Mouse (Mus musculus) heart, postnatal 4 days (tissue): ENCODE measurements around the gene Caskin2. TPM values are rescaled to one million over a fixed set of nuclear protein-coding genes. Genes with fewer than 3 reads are reported as not detected.
"Not testable (repeated sequence)": the region's sequence is repeated elsewhere in the genome, so short reads cannot be mapped to it uniquely, and the experiment has no call there.

Experiments used
- DNase-seq: peaks from one replicate; pipeline ENCODE4 v3.0.0; 2021
- microRNA-seq, 2 experiments: library from miRNA; unstranded; fragments of <30 nt; microRNA quantifications; one replicate each; pipeline ENCODE4 v1.2.0; 2021 to 2022
- total RNA-seq, 2 experiments: library from RNA; stranded (reverse); gene quantifications; 2 replicates each; pipeline ENCODE4 v1.2.3; 2021

Gene Caskin2
- total RNA-seq, 2 experiments from 2014 or later = 51.7 to 58.8 TPM

GRCm38 (mm10) chr11:115762176-115762575 is 51.3 kb downstream of the Caskin2 start:
- not testable (repeated sequence) for DNase-seq

- DNase-seq = no peak
These were observed 60.0 kb downstream of the Caskin2 start for GRCm38 (mm10) chr11:115753485-115753884.

- DNase-seq = no peak
These were observed 60.8 kb downstream of the Caskin2 start for GRCm38 (mm10) chr11:115752653-115753052.

- no peak for DNase-seq
These were observed 61.7 kb downstream of the Caskin2 start for GRCm38 (mm10) chr11:115751725-115752124.

GRCm38 (mm10) chr11:115749834-115750233 is 63.6 kb downstream of the Caskin2 start:
- no peak for DNase-seq

Small RNAs within 50 kb of the gene (microRNA-seq; reads per million reads assigned to microRNA genes)
- 0.35 to 0.82 reads per million in 2 experiments for gene Mir5621

Other genes starting within 250 kb of the Caskin2 start
- gene Nup85, start 249.2 kb downstream of the Caskin2 start, total RNA-seq = 10 to 100 TPM; 46.6 to 50.5 TPM
- gene Mrps7, start 209.7 kb downstream of the Caskin2 start, total RNA-seq = 10 to 100 TPM; 71.2 to 72.8 TPM
- gene Gga3, start 209.6 kb downstream of the Caskin2 start, total RNA-seq = 10 to 100 TPM; 18.3 to 20.8 TPM
- gene Mif4gd, start 200.7 kb downstream of the Caskin2 start, total RNA-seq = 10 to 100 TPM; 34.0 to 40.6 TPM
- 10 to 100 TPM; 27.6 to 30.7 TPM for gene Slc25a19, start 185.3 kb downstream of the Caskin2 start, total RNA-seq
- gene Grb2, start 105.0 kb downstream of the Caskin2 start, total RNA-seq = 100 to 1,000 TPM; 119 to 134 TPM
- 100 to 1,000 TPM; 103 to 108 TPM for gene Tmem94, start 48.2 kb downstream of the Caskin2 start, total RNA-seq
- gene Tsen54, start 1.1 kb upstream of the Caskin2 start, total RNA-seq = 10 to 100 TPM; 13.0 to 14.2 TPM
- gene Llgl2, start 10.4 kb upstream of the Caskin2 start, total RNA-seq = 10 to 100 TPM; 20.0 to 21.2 TPM
- gene Myo15b, start 44.8 kb upstream of the Caskin2 start, total RNA-seq = under 1 TPM; 0.16 to 0.19 TPM
- 10 to 100 TPM; 28.7 to 29.9 TPM for gene Smim5, start 86.3 kb upstream of the Caskin2 start, total RNA-seq
- gene Smim6, start 98.4 kb upstream of the Caskin2 start, total RNA-seq = under 1 TPM in 1 of 2 experiments, not detected in 1; 0.27 TPM
- 10 to 100 TPM; 25.7 to 29.0 TPM for gene Sap30bp, start 119.6 kb upstream of the Caskin2 start, total RNA-seq
- gene Recql5, start 119.8 kb upstream of the Caskin2 start, total RNA-seq = 1 to 10 TPM; 8.0 to 10.0 TPM
- gene Itgb4, start 161.1 kb upstream of the Caskin2 start, total RNA-seq = 1 to 10 TPM; 5.0 to 5.4 TPM
- gene Galk1, start 199.1 kb upstream of the Caskin2 start, total RNA-seq = 10 to 100 TPM; 52.9 to 54.3 TPM
- gene H3f3b, start 214.3 kb upstream of the Caskin2 start, total RNA-seq = 100 to 1,000 TPM; 466 to 502 TPM
- 10 to 100 TPM; 22.3 to 25.0 TPM for gene Unk, start 216.7 kb upstream of the Caskin2 start, total RNA-seq